Mouse (Mus musculus) liver, embryonic 11.5 days (tissue): ENCODE data around the gene Xirp2. TPM values are rescaled to one million over a fixed set of nuclear protein-coding genes. Genes with fewer than 3 reads are reported as not detected.
"Not testable (repeated sequence)": the region's sequence is repeated elsewhere in the genome, so short reads cannot be mapped to it uniquely, and the experiment has no call there.

Source experiments
- ATAC-seq: fragments of 200-750 bp; cut with Nextera tagmentation; replicated peaks from 2 replicates; pipeline ENCODE4 v1.8.0; 2017; ENCODE audit warnings: moderate number of reproducible peaks, mild to moderate bottlenecking, moderate TSS enrichment, moderate library complexity; ENCODE audit not compliant: low FRiP score
- DNase-seq: peaks from one replicate; pipeline ENCODE4 v3.0.0-alpha.2; 2017; ENCODE audit warnings: low spot score
- H3K27ac ChIP-seq: fragments of 300-500 bp; sonication (generic); 2 replicates; pipeline ENCODE4 v1.5.1; 2014; ENCODE audit warnings: mild to moderate bottlenecking, low read depth, low read length, control low read depth
- H3K27me3 ChIP-seq: fragments of 300-500 bp; sonication (generic); replicated peaks from 2 replicates; pipeline ENCODE4 v1.6.1; 2014; ENCODE audit warnings: low read length, mixed read lengths; ENCODE audit not compliant: control insufficient read depth, insufficient read depth
- H3K36me3 ChIP-seq: fragments of 300-500 bp; sonication (generic); 2 replicates; pipeline ENCODE4 v1.6.1; 2014; ENCODE audit warnings: mild to moderate bottlenecking, low read length, moderate library complexity, mixed read lengths; ENCODE audit not compliant: control insufficient read depth, insufficient read depth
- H3K4me1 ChIP-seq: fragments of 300-500 bp; sonication (generic); replicated peaks from 2 replicates; pipeline ENCODE4 v1.6.1; 2014; ENCODE audit warnings: low read length, mixed read lengths; ENCODE audit not compliant: control insufficient read depth, insufficient read depth
- H3K4me2 ChIP-seq: fragments of 300-500 bp; sonication (generic); 2 replicates; pipeline ENCODE4 v1.6.1; 2014; ENCODE audit warnings: mild to moderate bottlenecking, control low read depth, moderate library complexity
- H3K4me3 ChIP-seq: fragments of 300-500 bp; sonication (generic); 2 replicates; pipeline ENCODE4 v1.5.1; 2014; ENCODE audit warnings: low read depth, low read length, control low read depth
- H3K9ac ChIP-seq: fragments of 300-500 bp; sonication (generic); 2 replicates; pipeline ENCODE4 v1.6.1; 2014; ENCODE audit warnings: low read depth, low read length, control low read depth
- H3K9me3 ChIP-seq: fragments of 300-500 bp; sonication (generic); 2 replicates; pipeline ENCODE4 v1.6.1; 2016; ENCODE audit warnings: low read length, inconsistent platforms, mixed read lengths; ENCODE audit not compliant: control insufficient read depth
- WGBS: fragments of 180-500 bp; shearing (Covaris S2); extraction: QIAGEN DNeasy Blood & Tissue Kit; methylation state at CpG from one replicate; pipeline ENCODE4 v1.1.7; 2014; 5-methylcytosine and 5-hydroxymethylcytosine counted together
- polyA plus RNA-seq: library from polyadenylated mRNA; unstranded; fragments of >200 nt; fragmentation: Nextera tagmentation; extraction: Ambion mirVana; gene quantifications from 2 replicates; pipeline ENCODE4 v1.2.1, GENCODE M21; 2014

Xirp2 gene
- 0.01 TPM in 1 of 2 replicates, not detected in the other for polyA plus RNA-seq

GRCm38 (mm10) chr2:67445780-67446179, at the start of gene Xirp2:
Xirp2 (plus strand) TSS chr2:67446002.
- Histone ChIP-seq H3K4me2 (no peak within 1 kb of the TSS), H3K27ac (no peak within 1 kb of the TSS), H3K9me3 (no peaks in the 10 kb centered on the region), H3K27me3 (no peaks in the 10 kb centered on the region), H3K4me3 (no peak within 1 kb of the TSS), H3K9ac (no peak within 1 kb of the TSS), H3K36me3 (no peaks in the 10 kb centered on the region), H3K4me1 (no peaks in the 10 kb centered on the region)
- DNase-seq = no peak
- WGBS = 72% methylated on average over 3 of the region's 3 CpGs
- ATAC-seq = no peak

GRCm38 (mm10) chr2:67413425-67413824, 32.4 kb upstream of the Xirp2 start, which contains the start of gene Gm21830:
Gm21830 (plus strand) TSS chr2:67413725.
- H3K27me3 ChIP-seq, ATAC-seq, H3K4me1 ChIP-seq, DNase-seq, H3K27ac ChIP-seq, H3K36me3 ChIP-seq, H3K9ac ChIP-seq, H3K9me3 ChIP-seq, H3K4me2 ChIP-seq, H3K4me3 ChIP-seq: not testable (repeated sequence)
- no CpG with 5 or more reads among the region's 1 CpGs for WGBS

GRCm38 (mm10) chr2:67420853-67421252, 24.9 kb upstream of the Xirp2 start:
- no peak overlapping the region for H3K27ac ChIP-seq
- H3K4me1 ChIP-seq = no peaks in the 10 kb centered on the region
- no peak overlapping the region for H3K4me2 ChIP-seq
- no peak for ATAC-seq
- H3K9ac ChIP-seq = no peak overlapping the region
- no peaks in the 10 kb centered on the region for H3K36me3 ChIP-seq
- H3K9me3 ChIP-seq = no peaks in the 10 kb centered on the region
- no peak for DNase-seq
- H3K27me3 ChIP-seq = no peaks in the 10 kb centered on the region
- H3K4me3 ChIP-seq = no peak overlapping the region

GRCm38 (mm10) chr2:67422799-67423198, 23.0 kb upstream of the Xirp2 start:
- no peaks in the 10 kb centered on the region for H3K36me3 ChIP-seq
- DNase-seq (no peak), ATAC-seq (no peak)
- no peak overlapping the region for H3K9ac ChIP-seq
- no peaks in the 10 kb centered on the region for H3K9me3 ChIP-seq
- WGBS = 75% methylated on average over 1 of the region's 1 CpGs
- H3K4me1 ChIP-seq = no peaks in the 10 kb centered on the region
- no peak overlapping the region for H3K4me3 ChIP-seq
- no peak overlapping the region for H3K27ac ChIP-seq
- no peaks in the 10 kb centered on the region for H3K27me3 ChIP-seq
- no peak overlapping the region for H3K4me2 ChIP-seq

GRCm38 (mm10) chr2:67433081-67433480, 12.7 kb upstream of the Xirp2 start, which contains the start of gene Gm26727:
Gm26727 (minus strand) TSS chr2:67433181.
- DNase-seq (no peak), ATAC-seq (no peak)
- no peaks in the 10 kb centered on the region for H3K4me1 ChIP-seq
- no peaks in the 10 kb centered on the region for H3K27me3 ChIP-seq
- no peak within 1 kb of the TSS for H3K27ac ChIP-seq
- H3K9me3 ChIP-seq = no peaks in the 10 kb centered on the region
- H3K4me3 ChIP-seq = no peak within 1 kb of the TSS
- 49% methylated on average over 2 of the region's 2 CpGs for WGBS
- H3K9ac ChIP-seq = no peak within 1 kb of the TSS
- H3K4me2 ChIP-seq = no peak within 1 kb of the TSS
- H3K36me3 ChIP-seq = no peaks in the 10 kb centered on the region

GRCm38 (mm10) chr2:67438309-67438708, 7.5 kb upstream of the Xirp2 start:
- H3K27me3 ChIP-seq = no peaks in the 10 kb centered on the region
- no peaks in the 10 kb centered on the region for H3K36me3 ChIP-seq
- no peaks in the 10 kb centered on the region for H3K9me3 ChIP-seq
- H3K4me3 ChIP-seq = no peak overlapping the region
- ATAC-seq (peak; percentile 84), DNase-seq (no peak)
- H3K27ac ChIP-seq = no peak overlapping the region
- no peak overlapping the region for H3K4me2 ChIP-seq
- 37% methylated on average over 8 of the region's 8 CpGs for WGBS
- no peaks in the 10 kb centered on the region for H3K4me1 ChIP-seq
- no peak overlapping the region for H3K9ac ChIP-seq

GRCm38 (mm10) chr2:67446772-67447171, 970 bp downstream of the Xirp2 start:
- no peak overlapping the region for H3K4me3 ChIP-seq
- no peaks in the 10 kb centered on the region for H3K36me3 ChIP-seq
- H3K9ac ChIP-seq = no peak overlapping the region
- H3K4me1 ChIP-seq = no peaks in the 10 kb centered on the region
- H3K27ac ChIP-seq = no peak overlapping the region
- H3K4me2 ChIP-seq = no peak overlapping the region
- WGBS = 85% methylated on average over 1 of the region's 1 CpGs
- no peaks in the 10 kb centered on the region for H3K27me3 ChIP-seq
- H3K9me3 ChIP-seq = no peaks in the 10 kb centered on the region
- no peak for ATAC-seq
- no peak for DNase-seq

- Histone ChIP-seq H3K9me3 (no peaks in the 10 kb centered on the region), H3K4me2 (no peak overlapping the region), H3K4me1 (no peaks in the 10 kb centered on the region), H3K27ac (no peak overlapping the region), H3K36me3 (no peaks in the 10 kb centered on the region), H3K9ac (no peak overlapping the region), H3K27me3 (no peaks in the 10 kb centered on the region), H3K4me3 (no peak overlapping the region)
- ATAC-seq (no peak), DNase-seq (no peak)
- WGBS = 69% methylated on average over 12 of the region's 12 CpGs
Observed at GRCm38 (mm10) chr2:67447206-67447605, 1.4 kb downstream of the Xirp2 start.

- H3K4me2 ChIP-seq = no peak overlapping the region
- H3K9me3 ChIP-seq = no peaks in the 10 kb centered on the region
- H3K36me3 ChIP-seq = no peaks in the 10 kb centered on the region
- ATAC-seq (0 out of 2 replicates have a peak, but pooled peaks have one; percentile 57), DNase-seq (no peak)
- WGBS = 57% methylated on average over 3 of the region's 3 CpGs
- no peak overlapping the region for H3K27ac ChIP-seq
- no peaks in the 10 kb centered on the region for H3K27me3 ChIP-seq
- no peak overlapping the region for H3K9ac ChIP-seq
- no peaks in the 10 kb centered on the region for H3K4me1 ChIP-seq
- no peak overlapping the region for H3K4me3 ChIP-seq
Observed at GRCm38 (mm10) chr2:67460857-67461256, 15.1 kb downstream of the Xirp2 start.
